Mouse (Mus musculus) hindbrain, embryonic 15.5 days (tissue): ENCODE data around the gene Plcb1. TPM values are rescaled to one million over a fixed set of nuclear protein-coding genes. Genes with fewer than 3 reads are reported as not detected.

Experiments used
- ATAC-seq: fragments of 200-750 bp; cut with Nextera tagmentation; 2 replicates; pipeline ENCODE4 v1.8.0; 2017; ENCODE audit warnings: low read depth, moderate number of reproducible peaks, moderate TSS enrichment; ENCODE audit not compliant: low FRiP score
- H3K27ac ChIP-seq: fragments of 300-500 bp; sonication (generic); replicated peaks from 2 replicates; pipeline ENCODE4 v1.5.1; 2015; ENCODE audit warnings: mild to moderate bottlenecking, inconsistent platforms
- H3K27me3 ChIP-seq: fragments of 300-500 bp; sonication (generic); 2 replicates; pipeline ENCODE4 v1.6.1; 2015; ENCODE audit warnings: control low read depth, inconsistent platforms
- H3K36me3 ChIP-seq: fragments of 300-500 bp; sonication (generic); 2 replicates; pipeline ENCODE4 v1.6.1; 2015; ENCODE audit warnings: control low read depth, inconsistent platforms
- H3K4me1 ChIP-seq: fragments of 300-500 bp; sonication (generic); replicated peaks from 2 replicates; pipeline ENCODE4 v1.6.1; 2015; ENCODE audit warnings: control low read depth, inconsistent platforms
- H3K4me2 ChIP-seq: fragments of 300-500 bp; sonication (generic); 2 replicates; pipeline ENCODE4 v1.6.1; 2015; ENCODE audit warnings: moderate library complexity, mild to moderate bottlenecking, inconsistent platforms
- H3K4me3 ChIP-seq: fragments of 300-500 bp; sonication (generic); 2 replicates; pipeline ENCODE4 v1.5.1; 2015; ENCODE audit warnings: mild to moderate bottlenecking, inconsistent platforms
- H3K9ac ChIP-seq: fragments of 300-500 bp; sonication (generic); 2 replicates; pipeline ENCODE4 v1.6.1; 2015; ENCODE audit warnings: inconsistent platforms
- H3K9me3 ChIP-seq: fragments of 300-500 bp; sonication (generic); 2 replicates; pipeline ENCODE4 v1.6.1; 2016; ENCODE audit warnings: control low read depth, inconsistent platforms
- whole genome bisulfite sequencing: fragments of 180-500 bp; shearing (Covaris S2); methylation state at CpG from one replicate; pipeline ENCODE4 v1.1.7; 2015; 5-methylcytosine and 5-hydroxymethylcytosine counted together
- polyA plus RNA-seq: library from polyadenylated mRNA; unstranded; fragments of >200 nt; fragmentation: Nextera tagmentation; extraction: Ambion mirVana; gene quantifications from 2 replicates; pipeline ENCODE4 v1.2.1, GENCODE M21; 2015

Plcb1 gene
- polyA plus RNA-seq, 1 experiment from 2014 or later = 53.3 TPM

DNA sequence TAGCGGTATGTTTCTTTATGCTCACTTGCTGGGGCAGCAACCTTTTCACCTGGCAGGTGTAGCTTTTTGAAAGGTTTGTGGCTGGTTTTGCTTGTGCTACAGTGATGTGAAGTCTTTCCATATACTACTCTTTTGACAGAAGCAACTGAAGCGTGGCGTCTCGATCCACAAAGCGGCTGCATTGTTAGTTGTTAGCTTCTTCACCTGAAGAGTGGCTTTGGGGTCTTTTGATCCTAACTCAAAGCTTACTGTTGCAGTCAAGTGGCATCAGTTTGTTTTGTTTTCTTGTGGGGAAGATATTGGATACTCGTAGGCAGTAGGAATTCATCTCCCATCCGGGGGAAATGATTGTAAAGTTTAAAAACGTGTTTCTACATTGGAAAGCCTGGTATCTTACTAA is 160.5 kb downstream of the Plcb1 start:
- Histone ChIP-seq H3K9me3 (no peaks in the 10 kb centered on the region), H3K27me3 (no peaks in the 10 kb centered on the region), H3K4me1 (peaks cover 5% of the 10 kb centered on the region; the same call in 1 of the 2 replicates), H3K36me3 (no peaks in the 10 kb centered on the region), H3K4me3 (no peak overlapping the region), H3K9ac (no peak overlapping the region), H3K4me2 (no peak overlapping the region), H3K27ac (no peak overlapping the region)
- WGBS = 82% methylated on average over 8 of the region's 8 CpGs
- no peak for ATAC-seq

GRCm38 (mm10) chr2:134946911-134947310 is 161.0 kb downstream of the Plcb1 start:
- H3K27me3 ChIP-seq = no peaks in the 10 kb centered on the region
- no peak overlapping the region for H3K4me3 ChIP-seq
- H3K9me3 ChIP-seq = no peaks in the 10 kb centered on the region
- H3K4me1 ChIP-seq = peaks cover 5% of the 10 kb centered on the region; the same call in 1 of the 2 replicates
- ATAC-seq = no peak
- no peak overlapping the region for H3K9ac ChIP-seq
- WGBS = 81% methylated on average over 1 of the region's 1 CpGs
- H3K36me3 ChIP-seq = no peaks in the 10 kb centered on the region
- H3K27ac ChIP-seq = no peak overlapping the region
- no peak overlapping the region for H3K4me2 ChIP-seq

DNA sequence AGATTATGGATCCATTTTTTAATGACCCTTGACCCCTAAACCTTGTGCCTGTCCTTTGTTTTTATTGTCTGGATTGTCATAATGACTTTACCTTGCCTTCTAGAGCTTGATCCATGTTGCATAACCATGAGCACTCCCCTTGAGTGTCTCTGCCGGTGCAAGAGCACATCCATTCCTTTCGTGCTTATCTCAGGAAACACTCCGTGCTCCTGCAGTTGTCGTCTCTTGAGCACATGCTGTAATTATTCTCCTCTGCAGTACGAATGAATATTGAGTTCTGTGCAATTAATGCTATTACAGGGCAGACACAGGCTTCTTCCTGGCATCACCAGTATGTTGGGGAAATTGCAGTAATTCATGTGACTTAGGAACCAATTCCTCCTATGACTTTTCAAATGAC is 166.2 kb downstream of the Plcb1 start:
- WGBS = 54% methylated on average over 5 of the region's 5 CpGs
- Histone ChIP-seq H3K4me1 (no peaks in the 10 kb centered on the region), H3K27me3 (no peaks in the 10 kb centered on the region), H3K36me3 (no peaks in the 10 kb centered on the region), H3K9ac (no peak overlapping the region), H3K9me3 (no peaks in the 10 kb centered on the region), H3K4me3 (no peak overlapping the region), H3K4me2 (no peak overlapping the region), H3K27ac (no peak overlapping the region)
- no peak for ATAC-seq

GRCm38 (mm10) chr2:134956436-134956835 is 170.6 kb downstream of the Plcb1 start:
- ATAC-seq = no peak
- Histone ChIP-seq H3K27me3 (no peaks in the 10 kb centered on the region), H3K4me1 (no peaks in the 10 kb centered on the region), H3K9ac (no peak overlapping the region), H3K4me3 (no peak overlapping the region), H3K36me3 (no peaks in the 10 kb centered on the region), H3K27ac (no peak overlapping the region), H3K9me3 (no peaks in the 10 kb centered on the region), H3K4me2 (no peak overlapping the region)
- 95% methylated on average over 4 of the region's 4 CpGs for WGBS

DNA sequence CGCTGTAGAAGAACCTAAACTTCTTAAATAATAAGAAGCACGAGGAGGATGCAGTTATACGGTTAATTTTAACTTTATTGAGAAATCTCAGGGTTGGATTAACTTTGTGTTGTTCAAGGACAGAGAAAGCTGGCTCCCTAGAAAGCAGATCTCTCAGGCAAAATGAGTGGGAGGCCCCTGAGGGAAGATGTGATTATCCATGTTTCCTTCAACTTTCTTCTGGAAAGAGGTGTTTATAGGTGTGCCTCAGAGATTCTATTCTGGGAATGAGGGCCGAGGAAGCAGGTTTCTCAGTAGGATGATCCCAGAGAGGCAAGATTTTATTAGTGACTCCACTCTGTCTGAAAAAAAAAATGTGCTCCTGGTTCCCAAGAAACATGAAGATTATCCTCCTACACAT is 180.3 kb downstream of the Plcb1 start:
- Histone ChIP-seq H3K4me2 (no peak overlapping the region), H3K9ac (no peak overlapping the region), H3K4me1 (peaks cover 5% of the 10 kb centered on the region; the same call in 1 of the 2 replicates), H3K9me3 (no peaks in the 10 kb centered on the region), H3K4me3 (no peak overlapping the region), H3K36me3 (no peaks in the 10 kb centered on the region), H3K27me3 (no peaks in the 10 kb centered on the region), H3K27ac (no peak overlapping the region)
- ATAC-seq = no peak
- 83% methylated on average over 4 of the region's 4 CpGs for WGBS

DNA sequence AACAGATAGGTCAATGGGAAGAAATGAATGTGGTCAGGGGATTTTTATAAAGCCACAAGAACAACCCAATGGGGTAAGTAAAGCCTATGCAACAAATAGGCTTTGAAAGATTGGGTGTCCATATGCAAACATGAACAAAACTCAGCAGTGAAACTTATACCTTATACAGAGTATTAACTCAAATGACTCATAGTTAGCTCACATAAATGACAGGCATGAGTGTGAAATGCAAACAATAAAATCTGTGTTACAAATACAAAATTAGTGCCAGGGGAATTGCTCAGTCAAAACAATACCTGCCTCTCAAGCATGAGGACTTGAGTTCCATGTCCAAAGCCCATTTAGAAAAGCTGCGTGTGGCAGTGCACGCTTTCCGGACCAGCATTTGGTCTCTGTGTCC is 182.5 kb downstream of the Plcb1 start:
- peaks cover 5% of the 10 kb centered on the region; the same call in 1 of the 2 replicates for H3K4me1 ChIP-seq
- no peak overlapping the region for H3K4me3 ChIP-seq
- H3K27me3 ChIP-seq = no peaks in the 10 kb centered on the region
- no peaks in the 10 kb centered on the region for H3K9me3 ChIP-seq
- H3K27ac ChIP-seq = no peak overlapping the region
- no peak for ATAC-seq
- H3K9ac ChIP-seq = no peak overlapping the region
- no peak overlapping the region for H3K4me2 ChIP-seq
- H3K36me3 ChIP-seq = no peaks in the 10 kb centered on the region
- 81% methylated on average over 3 of the region's 3 CpGs for WGBS

- H3K36me3 ChIP-seq = no peaks in the 10 kb centered on the region
- H3K4me2 ChIP-seq = no peak overlapping the region
- H3K9ac ChIP-seq = no peak overlapping the region
- H3K27ac ChIP-seq = no peak overlapping the region
- H3K4me3 ChIP-seq = no peak overlapping the region
- 90% methylated on average over 6 of the region's 6 CpGs for WGBS
- ATAC-seq = no peak
- peaks cover 9% of the 10 kb centered on the region for H3K4me1 ChIP-seq
- H3K27me3 ChIP-seq = no peaks in the 10 kb centered on the region
- no peaks in the 10 kb centered on the region for H3K9me3 ChIP-seq
Observed at GRCm38 (mm10) chr2:134972376-134972775, 186.5 kb downstream of the Plcb1 start.

DNA sequence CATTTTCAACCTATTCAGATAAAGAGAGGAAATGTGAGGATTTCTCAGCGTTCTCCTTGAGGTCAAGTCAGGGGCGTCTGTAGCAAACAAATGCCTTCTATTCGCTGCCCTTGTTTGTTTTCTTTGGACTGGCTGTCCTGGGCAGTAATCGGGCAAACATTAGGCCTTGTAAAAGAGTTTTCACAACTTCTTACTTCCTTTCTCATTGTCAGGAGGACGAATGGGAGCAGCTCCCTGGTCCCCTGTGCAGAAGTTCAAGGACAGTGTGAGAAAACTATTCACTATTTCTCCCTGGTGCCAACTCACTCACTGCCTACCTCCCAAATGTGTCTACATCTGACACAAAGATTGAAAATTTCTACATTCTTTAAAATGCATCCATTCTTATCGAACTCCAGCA is 188.8 kb downstream of the Plcb1 start:
- 47% methylated on average over 6 of the region's 6 CpGs for whole genome bisulfite sequencing

DNA sequence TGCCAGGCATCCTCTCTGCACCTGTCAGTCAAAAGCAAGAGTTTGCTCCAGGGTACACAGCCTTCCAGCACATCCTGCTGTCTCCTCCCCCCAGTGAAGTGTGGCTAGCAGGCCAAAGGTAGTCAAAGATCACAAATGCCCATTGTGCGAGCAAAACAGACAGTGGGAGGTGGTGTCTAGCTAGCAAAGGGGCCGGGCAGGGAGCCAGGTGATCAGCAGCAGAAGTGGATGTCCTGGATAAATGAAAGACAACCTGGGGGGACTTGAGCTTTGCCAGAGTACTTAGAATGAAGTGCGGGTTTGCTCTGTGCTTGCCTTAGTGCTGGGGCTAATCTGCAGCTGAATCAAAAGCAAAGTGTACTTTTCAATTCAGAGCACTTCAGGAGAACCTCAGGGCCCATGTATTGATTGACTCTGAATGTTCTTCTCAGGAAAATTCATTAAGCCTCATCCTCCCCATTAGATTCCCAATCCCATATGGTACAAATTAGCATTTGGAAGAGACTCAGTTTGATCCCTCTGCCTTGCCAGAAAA is 191.0 kb downstream of the Plcb1 start:
- H3K9me3 ChIP-seq = no peaks in the 10 kb centered on the region
- WGBS = 32% methylated on average over 3 of the region's 3 CpGs
- H3K27ac ChIP-seq = peak overlapping the region; percentile 34; the same call in 1 of the 2 replicates
- H3K36me3 ChIP-seq = no peaks in the 10 kb centered on the region
- no peaks in the 10 kb centered on the region for H3K27me3 ChIP-seq
- H3K4me3 ChIP-seq = no peak overlapping the region
- peaks cover 11% of the 10 kb centered on the region for H3K4me1 ChIP-seq
- no peak overlapping the region for H3K9ac ChIP-seq
- ATAC-seq = no peak
- H3K4me2 ChIP-seq = no peak overlapping the region

More for the DNA sequence above, 188.8 kb downstream of the Plcb1 start:
- no peak for ATAC-seq
- Histone ChIP-seq H3K36me3 (no peaks in the 10 kb centered on the region), H3K27ac (no peak overlapping the region), H3K4me1 (peaks cover 11% of the 10 kb centered on the region), H3K9me3 (no peaks in the 10 kb centered on the region), H3K27me3 (no peaks in the 10 kb centered on the region), H3K9ac (no peak overlapping the region), H3K4me3 (no peak overlapping the region), H3K4me2 (no peak overlapping the region)

- Histone ChIP-seq H3K4me3 (no peak overlapping the region), H3K36me3 (no peaks in the 10 kb centered on the region), H3K9me3 (no peaks in the 10 kb centered on the region), H3K27ac (no peak overlapping the region), H3K4me1 (peaks cover 11% of the 10 kb centered on the region), H3K27me3 (no peaks in the 10 kb centered on the region), H3K4me2 (no peak overlapping the region), H3K9ac (no peak overlapping the region)
- no peak for ATAC-seq
- 91% methylated on average over 1 of the region's 1 CpGs for WGBS
Observed at GRCm38 (mm10) chr2:134977641-134978040, 191.8 kb downstream of the Plcb1 start.

GRCm38 (mm10) chr2:134981394-134981793 is 195.5 kb downstream of the Plcb1 start:
- Histone ChIP-seq H3K9me3 (no peaks in the 10 kb centered on the region), H3K4me1 (peaks cover 10% of the 10 kb centered on the region), H3K36me3 (no peaks in the 10 kb centered on the region), H3K4me2 (no peak overlapping the region), H3K27me3 (no peaks in the 10 kb centered on the region), H3K9ac (no peak overlapping the region), H3K4me3 (no peak overlapping the region), H3K27ac (no peak overlapping the region)
- ATAC-seq = no peak

DNA sequence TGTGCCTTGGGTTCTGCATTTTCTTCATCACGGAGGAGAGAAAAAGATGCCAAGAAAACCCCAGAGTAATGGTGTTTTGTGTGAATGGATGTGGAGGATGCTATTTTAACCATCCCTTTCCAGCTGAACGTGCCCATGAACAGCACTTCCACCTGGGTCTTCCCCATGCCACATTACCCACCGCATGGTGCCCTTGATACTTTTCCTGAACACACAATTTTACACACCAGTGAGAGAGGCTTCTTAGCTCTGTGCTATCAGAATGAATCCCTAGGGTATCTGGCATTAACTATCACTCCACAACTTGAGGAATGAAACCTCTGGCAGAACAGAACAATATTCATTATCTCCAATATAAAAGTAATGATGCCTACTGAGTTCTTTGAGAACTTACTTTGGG is 199.0 kb downstream of the Plcb1 start:
- Histone ChIP-seq H3K36me3 (no peaks in the 10 kb centered on the region), H3K9me3 (no peaks in the 10 kb centered on the region), H3K4me3 (no peak overlapping the region), H3K27me3 (no peaks in the 10 kb centered on the region), H3K9ac (no peak overlapping the region), H3K27ac (no peak overlapping the region), H3K4me2 (no peak overlapping the region), H3K4me1 (no peaks in the 10 kb centered on the region)
- ATAC-seq = no peak
- 68% methylated on average over 3 of the region's 3 CpGs for WGBS

DNA sequence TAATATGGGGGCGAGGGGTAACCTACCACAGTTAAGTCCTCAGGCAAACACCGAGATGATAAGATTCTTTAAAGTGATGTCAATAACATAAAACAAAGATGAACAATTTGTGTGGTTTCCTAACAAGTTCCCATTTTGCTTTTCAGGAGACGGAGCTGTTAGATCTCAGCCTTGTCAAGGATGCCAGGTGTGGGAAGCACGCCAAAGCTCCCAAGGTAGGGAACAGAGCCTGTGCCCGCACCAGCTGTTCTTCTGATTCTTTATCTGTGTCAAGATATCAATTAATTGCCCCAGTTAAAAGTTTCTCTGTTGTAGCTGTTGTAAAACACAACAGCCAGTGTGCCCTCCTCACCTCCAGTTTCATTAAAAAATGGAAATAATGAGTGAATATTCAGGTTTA is 202.1 kb downstream of the Plcb1 start:
- 74% methylated on average over 5 of the region's 5 CpGs for WGBS
- no peaks in the 10 kb centered on the region for H3K36me3 ChIP-seq

More for the DNA sequence above, 202.1 kb downstream of the Plcb1 start:
- H3K4me3 ChIP-seq = no peak overlapping the region
- H3K9ac ChIP-seq = no peak overlapping the region
- H3K27me3 ChIP-seq = no peaks in the 10 kb centered on the region
- no peak overlapping the region for H3K4me2 ChIP-seq
- no peak for ATAC-seq
- H3K4me1 ChIP-seq = 0 out of 2 replicates have a peak, but pooled peaks cover 6% of the 10 kb centered on the region
- H3K27ac ChIP-seq = no peak overlapping the region
- no peaks in the 10 kb centered on the region for H3K9me3 ChIP-seq
